ENCODE assay signal across 10 mouse cellular contexts in the genomic region with DNA sequence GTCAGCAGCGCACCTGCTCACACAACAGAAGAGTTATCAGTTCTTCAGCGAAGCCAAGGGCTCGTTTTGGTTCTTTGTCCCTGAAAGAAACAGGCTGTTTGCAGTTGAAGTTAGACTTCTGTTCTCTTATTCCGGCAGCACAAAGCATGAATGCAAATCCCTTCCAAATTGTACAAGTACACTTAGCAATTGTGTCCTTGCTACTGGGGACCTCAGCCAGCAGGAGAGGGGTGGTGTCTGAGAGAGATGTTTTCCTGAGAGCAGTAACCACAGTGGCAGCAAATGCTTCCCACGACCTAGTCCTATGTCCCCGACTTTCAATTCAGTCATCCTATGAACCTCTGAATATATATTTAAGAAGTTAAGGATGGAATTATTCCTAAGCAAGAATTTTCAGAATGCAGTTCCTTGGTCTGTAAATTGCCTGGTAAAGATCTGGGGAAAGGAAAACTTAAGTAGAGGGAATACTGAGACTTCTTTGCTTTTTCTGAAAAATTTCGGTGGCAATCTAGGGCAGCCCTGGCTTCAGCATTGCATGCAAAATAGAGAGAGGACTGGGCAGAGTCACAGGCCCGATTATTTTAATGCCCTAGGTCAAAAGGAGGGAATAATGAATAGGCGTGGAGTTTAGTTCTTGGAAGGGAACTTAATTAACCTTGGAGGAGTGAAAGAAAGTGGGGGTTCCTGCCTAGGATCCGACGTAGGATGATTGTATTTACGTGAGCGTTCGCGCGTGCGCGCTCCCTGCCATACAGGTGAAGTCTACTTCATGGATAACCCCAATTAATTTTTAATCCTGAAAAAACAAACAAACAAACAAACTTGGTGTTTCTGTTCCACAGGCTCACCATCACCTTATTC. TPM values are rescaled to one million over a fixed set of nuclear protein-coding genes. Genes with fewer than 3 reads are reported as not detected.
A peak's percentile ranks its signal among the peaks of the same experiment; 100 is the strongest.
DNase-seq lines count a peak whose midpoint lies in the region; ATAC-seq and TF ChIP-seq lines count a peak whose summit lies in the region.
"Had no signal": no experiment of that assay in that cellular context is flagged by ENCODE, and none has a peak within 500 bp of the region (broad histone marks: within the 10 kb centered on the region; RNA-seq: fewer than 3 reads in every experiment).

No protein-coding gene starts in this region.

- no peak overlapping the region for H3K9ac ChIP-seq in kidney, embryonic 14.5 days (ENCODE audit: low read depth, low read length)
- H3K9ac ChIP-seq in hindbrain, postnatal 0 days (replicated peaks; ENCODE audit: low read length) = peak overlapping the region; percentile 48

- H3K36me3 ChIP-seq in kidney, embryonic 14.5 days (ENCODE audit: control insufficient read depth, insufficient read depth, low read length) = no peaks in the 10 kb centered on the region
- H3K36me3 ChIP-seq in embryonic facial prominence, embryonic 10.5 days (replicated peaks) = no peaks in the 10 kb centered on the region
- no peaks in the 10 kb centered on the region for H3K36me3 ChIP-seq in hindbrain, postnatal 0 days (ENCODE audit: insufficient read depth, low read length)
- H3K36me3 ChIP-seq: G1E had no signal

- no peak for ATAC-seq in kidney, embryonic 14.5 days (ENCODE audit: low FRiP score, low TSS enrichment)
- ATAC-seq in hindbrain, postnatal 0 days = no peak

- H3K4me1 ChIP-seq in kidney, embryonic 14.5 days (ENCODE audit: control insufficient read depth, insufficient read depth, low read length) = peaks cover 4% of the 10 kb centered on the region; the same call in 1 of the 2 replicates
- peaks cover 51% of the 10 kb centered on the region for H3K4me1 ChIP-seq in embryonic facial prominence, embryonic 10.5 days
- 0 out of 2 replicates have a peak, but pooled peaks cover 3% of the 10 kb centered on the region for H3K4me1 ChIP-seq in hindbrain, postnatal 0 days (ENCODE audit: insufficient read depth, low read length)

- 1% methylated on average over 18 of the region's 18 CpGs for WGBS in kidney, embryonic 14.5 days
- under 1% methylated on average over 18 of the region's 18 CpGs for WGBS in embryonic facial prominence, embryonic 10.5 days
- 8% methylated on average over 18 of the region's 18 CpGs for WGBS in hindbrain, postnatal 0 days

- no peak overlapping the region for H3K27ac ChIP-seq in kidney, embryonic 14.5 days (ENCODE audit: low read depth, low read length)
- peak overlapping the region; percentile 76 for H3K27ac ChIP-seq in embryonic facial prominence, embryonic 10.5 days (replicated peaks)
- peak overlapping the region; percentile 86 for H3K27ac ChIP-seq in hindbrain, postnatal 0 days

- no peak for DNase-seq in kidney, adult 9 months
- DNase-seq in embryonic facial prominence, embryonic 10.5 days (ENCODE audit: low spot score) = peak; percentile 50
- peak; percentile 50 for DNase-seq in hindbrain, postnatal 0 days (ENCODE audit: low spot score)
- DNase-seq in neural tube, embryonic 10.5 days (ENCODE audit: extremely low spot score, low spot score) = peak; percentile 55
- no peak for DNase-seq in spleen, postnatal 36 days (ENCODE audit: low spot score in 2 of 2)
- no peak for DNase-seq in MN1 (ENCODE audit: low spot score)
- no peak for DNase-seq in spleen, postnatal 10 days (ENCODE audit: low spot score in 2 of 2)
- DNase-seq: gastrocnemius, postnatal 10 days had no signal

- TF ChIP-seq CTCF in hindbrain, postnatal 0 days (IDR thresholded peaks at IDR 0.05; ENCODE audit: low read depth) = no peak

- H3K27me3 ChIP-seq in kidney, embryonic 14.5 days (ENCODE audit: control insufficient read depth, insufficient read depth, low read length) = peaks cover 92% of the 10 kb centered on the region
- peaks cover 100% of the 10 kb centered on the region for H3K27me3 ChIP-seq in embryonic facial prominence, embryonic 10.5 days (replicated peaks; ENCODE audit: low read depth, poor library complexity, severe bottlenecking)
- peaks cover 4% of the 10 kb centered on the region; the same call in 1 of the 2 replicates for H3K27me3 ChIP-seq in hindbrain, postnatal 0 days (ENCODE audit: insufficient read depth, low read length)

- H3K9me3 ChIP-seq in kidney, embryonic 14.5 days (ENCODE audit: control insufficient read depth, low read length) = no peaks in the 10 kb centered on the region
- H3K9me3 ChIP-seq in embryonic facial prominence, embryonic 10.5 days = no peaks in the 10 kb centered on the region
- no peaks in the 10 kb centered on the region for H3K9me3 ChIP-seq in hindbrain, postnatal 0 days (ENCODE audit: low read length)

- peak overlapping the region; percentile 16; the same call in 1 of the 2 replicates for H3K4me2 ChIP-seq in kidney, embryonic 14.5 days (replicated peaks; ENCODE audit: low read depth, low read length)
- peak overlapping the region; percentile 73 for H3K4me2 ChIP-seq in hindbrain, postnatal 0 days (ENCODE audit: low read depth, low read length)

- peak overlapping the region; percentile 15; the same call in 1 of the 2 replicates for H3K4me3 ChIP-seq in kidney, embryonic 14.5 days (ENCODE audit: low read length)
- peak overlapping the region; percentile 53 for H3K4me3 ChIP-seq in embryonic facial prominence, embryonic 10.5 days
- peak overlapping the region; percentile 50 for H3K4me3 ChIP-seq in hindbrain, postnatal 0 days (ENCODE audit: low read length)

RNA-seq across cellular contexts. Expression of a gene that starts 6.1 kb away (rescaled TPM):
- not detected in 2 replicates for polyA plus RNA-seq in kidney, embryonic 14.5 days (2014; fragmentation: Nextera tagmentation; extraction: Ambion mirVana)
- 3.4 and 11.1 TPM in 2 replicates for polyA plus RNA-seq in embryonic facial prominence, embryonic 10.5 days (2016; fragmentation: Nextera tagmentation; extraction: Ambion mirVana)
- total RNA-seq in hindbrain, postnatal 0 days (2014; rRNA removed) = 17.9 and 19.4 TPM in 2 replicates
- polyA plus RNA-seq in hindbrain, postnatal 0 days (2015; fragmentation: Nextera tagmentation; extraction: Ambion mirVana) = 13.8 and 14.6 TPM in 2 replicates
- polyA plus RNA-seq: G1E had no signal

Comparison
In these comparisons a context has a peak if more than half of its experiments do, and no peak if none do; other contexts are left out.
1. DNase-seq: peak in embryonic facial prominence, embryonic 10.5 days (single experiment), hindbrain, postnatal 0 days (single experiment) and neural tube, embryonic 10.5 days (single experiment); none in kidney, adult 9 months (single experiment), spleen, postnatal 36 days (0 of 2), MN1 (single experiment) and spleen, postnatal 10 days (0 of 2).
2. Peak in every context shown above with its lines, with median percentiles within 50 percentile points of each other: H3K4me3 ChIP-seq.